Mouse (Mus musculus) forebrain, embryonic 12.5 days (tissue): ENCODE results near the gene Cdc123. TPM values are rescaled to one million over a fixed set of nuclear protein-coding genes. Genes with fewer than 3 reads are reported as not detected.

Experiments used
- ATAC-seq: fragments of 200-750 bp; cut with Nextera tagmentation; 2 replicates; pipeline ENCODE4 v1.8.0; 2017; ENCODE audit warnings: moderate TSS enrichment; ENCODE audit not compliant: low FRiP score
- H3K27ac ChIP-seq: fragments of 300-500 bp; sonication (generic); 2 replicates; pipeline ENCODE4 v1.5.1; 2016; ENCODE audit warnings: mild to moderate bottlenecking
- H3K27me3 ChIP-seq: fragments of 300-500 bp; sonication (generic); 2 replicates; pipeline ENCODE4 v1.6.1; 2016; ENCODE audit warnings: mild to moderate bottlenecking
- H3K36me3 ChIP-seq: fragments of 300-500 bp; sonication (generic); replicated peaks from 2 replicates; pipeline ENCODE4 v1.6.1; 2016; ENCODE audit warnings: mild to moderate bottlenecking
- H3K4me1 ChIP-seq: fragments of 300-500 bp; sonication (generic); 2 replicates; pipeline ENCODE4 v1.6.1; 2016
- H3K4me2 ChIP-seq: fragments of 300-500 bp; sonication (generic); 2 replicates; pipeline ENCODE4 v1.6.1; 2016; ENCODE audit warnings: mild to moderate bottlenecking, moderate library complexity
- H3K4me3 ChIP-seq: fragments of 300-500 bp; sonication (generic); replicated peaks from 2 replicates; pipeline ENCODE4 v1.5.1; 2016; ENCODE audit warnings: mild to moderate bottlenecking
- H3K9ac ChIP-seq: fragments of 300-500 bp; sonication (generic); 2 replicates; pipeline ENCODE4 v1.6.1; 2016; ENCODE audit warnings: mild to moderate bottlenecking
- H3K9me3 ChIP-seq: fragments of 300-500 bp; sonication (generic); 2 replicates; pipeline ENCODE4 v1.6.1; 2016
- WGBS: fragments of 180-500 bp; shearing (Covaris S2); methylation state at CpG from one replicate; pipeline ENCODE4 v1.1.7; 2016; 5-methylcytosine and 5-hydroxymethylcytosine counted together
- polyA plus RNA-seq: library from polyadenylated mRNA; unstranded; fragments of >200 nt; fragmentation: Nextera tagmentation; extraction: Ambion mirVana; gene quantifications from 2 replicates; pipeline ENCODE4 v1.2.1, GENCODE M21; 2016

Gene Cdc123
- polyA plus RNA-seq: 361 and 372 TPM in 2 replicates

- no peaks in the 10 kb centered on the region for H3K27me3 ChIP-seq
- WGBS: under 1% methylated on average over 53 of the region's 53 CpGs
- H3K4me1 ChIP-seq: peaks cover 18% of the 10 kb centered on the region
- ATAC-seq: peak; percentile 96
- H3K4me2 ChIP-seq: peak within 1 kb of the TSS; percentile 69
- H3K27ac ChIP-seq: peak within 1 kb of the TSS; percentile 92
- peak within 1 kb of the TSS; percentile 85 for H3K9ac ChIP-seq
- no peaks in the 10 kb centered on the region for H3K9me3 ChIP-seq
- H3K36me3 ChIP-seq: peaks cover 28% of the 10 kb centered on the region
- peak within 1 kb of the TSS; percentile 70 for H3K4me3 ChIP-seq
Measured at GRCm38 (mm10) chr2:5844873-5845631, at the start of gene Cdc123, which contains the start of gene Nudt5. TSS of gene Cdc123 (minus strand) at chr2:5845164. TSS of gene Nudt5 (plus strand) at chr2:5845019.

GRCm38 (mm10) chr2:5894296-5894695 is 49.3 kb upstream of the Cdc123 start:
- Histone ChIP-seq H3K4me2 (peak overlapping the region; percentile 63), H3K9me3 (no peaks in the 10 kb centered on the region), H3K27ac (no peak overlapping the region), H3K36me3 (peaks cover 23% of the 10 kb centered on the region; the same call in 1 of the 2 replicates), H3K4me1 (peaks cover 8% of the 10 kb centered on the region), H3K9ac (peak overlapping the region; percentile 92), H3K4me3 (peak overlapping the region; percentile 88), H3K27me3 (no peaks in the 10 kb centered on the region)
- WGBS: 50% methylated on average over 11 of the region's 11 CpGs
- no peak for ATAC-seq

GRCm38 (mm10) chr2:5889412-5889811 is 44.4 kb upstream of the Cdc123 start:
- H3K4me3 ChIP-seq: no peak overlapping the region
- no peak for ATAC-seq
- 75% methylated on average over 2 of the region's 2 CpGs for WGBS
- peaks cover 7% of the 10 kb centered on the region for H3K4me1 ChIP-seq
- no peaks in the 10 kb centered on the region for H3K9me3 ChIP-seq
- peaks cover 54% of the 10 kb centered on the region for H3K36me3 ChIP-seq
- H3K4me2 ChIP-seq: no peak overlapping the region
- H3K27me3 ChIP-seq: no peaks in the 10 kb centered on the region
- H3K27ac ChIP-seq: no peak overlapping the region
- H3K9ac ChIP-seq: no peak overlapping the region

GRCm38 (mm10) chr2:5888865-5889264 is 43.9 kb upstream of the Cdc123 start:
- no peaks in the 10 kb centered on the region for H3K27me3 ChIP-seq
- no peak overlapping the region for H3K4me2 ChIP-seq
- H3K36me3 ChIP-seq: peaks cover 57% of the 10 kb centered on the region
- H3K4me3 ChIP-seq: no peak overlapping the region
- no peak for ATAC-seq
- WGBS: 89% methylated on average over 5 of the region's 5 CpGs
- H3K9me3 ChIP-seq: no peaks in the 10 kb centered on the region
- no peak overlapping the region for H3K27ac ChIP-seq
- H3K9ac ChIP-seq: no peak overlapping the region
- H3K4me1 ChIP-seq: peaks cover 3% of the 10 kb centered on the region; the same call in 1 of the 2 replicates

- no peak overlapping the region for H3K4me2 ChIP-seq
- H3K36me3 ChIP-seq: peaks cover 72% of the 10 kb centered on the region
- H3K4me1 ChIP-seq: no peaks in the 10 kb centered on the region
- H3K27me3 ChIP-seq: no peaks in the 10 kb centered on the region
- no peak for ATAC-seq
- H3K9me3 ChIP-seq: no peaks in the 10 kb centered on the region
- no peak overlapping the region for H3K4me3 ChIP-seq
- WGBS: 74% methylated on average over 3 of the region's 3 CpGs
- no peak overlapping the region for H3K9ac ChIP-seq
- no peak overlapping the region for H3K27ac ChIP-seq
Measured at GRCm38 (mm10) chr2:5877446-5877845, 32.5 kb upstream of the Cdc123 start.

GRCm38 (mm10) chr2:5869746-5870145 is 24.8 kb upstream of the Cdc123 start:
- H3K4me3 ChIP-seq: no peak overlapping the region
- H3K27ac ChIP-seq: no peak overlapping the region
- H3K27me3 ChIP-seq: no peaks in the 10 kb centered on the region
- H3K4me1 ChIP-seq: no peaks in the 10 kb centered on the region
- no peaks in the 10 kb centered on the region for H3K9me3 ChIP-seq
- 93% methylated on average over 5 of the region's 5 CpGs for WGBS
- H3K4me2 ChIP-seq: no peak overlapping the region
- H3K36me3 ChIP-seq: peaks cover 69% of the 10 kb centered on the region
- no peak overlapping the region for H3K9ac ChIP-seq
- no peak for ATAC-seq

GRCm38 (mm10) chr2:5867681-5868080 is 22.7 kb upstream of the Cdc123 start:
- no peaks in the 10 kb centered on the region for H3K4me1 ChIP-seq
- H3K4me3 ChIP-seq: no peak overlapping the region
- WGBS: 90% methylated on average over 2 of the region's 2 CpGs
- H3K9ac ChIP-seq: no peak overlapping the region
- no peak overlapping the region for H3K27ac ChIP-seq
- peaks cover 62% of the 10 kb centered on the region for H3K36me3 ChIP-seq
- no peak for ATAC-seq
- no peaks in the 10 kb centered on the region for H3K9me3 ChIP-seq
- no peaks in the 10 kb centered on the region for H3K27me3 ChIP-seq
- no peak overlapping the region for H3K4me2 ChIP-seq

- no peaks in the 10 kb centered on the region for H3K9me3 ChIP-seq
- H3K4me1 ChIP-seq: no peaks in the 10 kb centered on the region
- 94% methylated on average over 3 of the region's 3 CpGs for WGBS
- no peak within 1 kb of the TSS for H3K27ac ChIP-seq
- H3K4me3 ChIP-seq: no peak within 1 kb of the TSS
- H3K27me3 ChIP-seq: no peaks in the 10 kb centered on the region
- no peak within 1 kb of the TSS for H3K9ac ChIP-seq
- no peak for ATAC-seq
- no peak within 1 kb of the TSS for H3K4me2 ChIP-seq
- H3K36me3 ChIP-seq: peaks cover 58% of the 10 kb centered on the region
Measured at GRCm38 (mm10) chr2:5862834-5863233, 17.9 kb upstream of the Cdc123 start, which contains the start of gene Gm13199. TSS of gene Gm13199 (minus strand) at chr2:5862934.

GRCm38 (mm10) chr2:5851866-5852265 is 6.9 kb upstream of the Cdc123 start:
- Histone ChIP-seq H3K36me3 (peaks cover 24% of the 10 kb centered on the region), H3K4me3 (no peak overlapping the region), H3K27ac (no peak overlapping the region), H3K4me1 (no peaks in the 10 kb centered on the region), H3K9ac (no peak overlapping the region), H3K9me3 (no peaks in the 10 kb centered on the region), H3K27me3 (no peaks in the 10 kb centered on the region), H3K4me2 (no peak overlapping the region)
- ATAC-seq: no peak
- 91% methylated on average over 5 of the region's 5 CpGs for WGBS

GRCm38 (mm10) chr2:5851116-5851515 is 6.2 kb upstream of the Cdc123 start:
- no peaks in the 10 kb centered on the region for H3K27me3 ChIP-seq
- H3K4me1 ChIP-seq: peaks cover 7% of the 10 kb centered on the region
- no peak overlapping the region for H3K9ac ChIP-seq
- H3K36me3 ChIP-seq: peaks cover 21% of the 10 kb centered on the region
- no peak overlapping the region for H3K4me3 ChIP-seq
- WGBS: 96% methylated on average over 9 of the region's 9 CpGs
- H3K4me2 ChIP-seq: no peak overlapping the region
- no peak overlapping the region for H3K27ac ChIP-seq
- no peaks in the 10 kb centered on the region for H3K9me3 ChIP-seq
- ATAC-seq: no peak

GRCm38 (mm10) chr2:5845826-5846225 is 862 bp upstream of the Cdc123 start:
- 43% methylated on average over 4 of the region's 4 CpGs for WGBS
- peak overlapping the region; percentile 85 for H3K9ac ChIP-seq
- H3K9me3 ChIP-seq: no peaks in the 10 kb centered on the region
- peak overlapping the region; percentile 49 for H3K4me2 ChIP-seq
- peak overlapping the region; percentile 70 for H3K4me3 ChIP-seq
- H3K27ac ChIP-seq: no peak overlapping the region
- peaks cover 18% of the 10 kb centered on the region for H3K4me1 ChIP-seq
- peaks cover 21% of the 10 kb centered on the region for H3K36me3 ChIP-seq
- no peak for ATAC-seq
- H3K27me3 ChIP-seq: no peaks in the 10 kb centered on the region

GRCm38 (mm10) chr2:5844181-5844872 is 637 bp downstream of the Cdc123 start:
- Histone ChIP-seq H3K27me3 (no peaks in the 10 kb centered on the region), H3K4me3 (peak overlapping the region; percentile 70), H3K4me1 (peaks cover 18% of the 10 kb centered on the region), H3K9ac (peak overlapping the region; percentile 85), H3K27ac (peak overlapping the region; percentile 92), H3K9me3 (no peaks in the 10 kb centered on the region), H3K4me2 (peak overlapping the region; percentile 69), H3K36me3 (peaks cover 35% of the 10 kb centered on the region)
- 5% methylated on average over 23 of the region's 23 CpGs for WGBS
- ATAC-seq: peak; percentile 51
